Mouse (Mus musculus): ENCODE data around the gene Hexa.

DNA sequence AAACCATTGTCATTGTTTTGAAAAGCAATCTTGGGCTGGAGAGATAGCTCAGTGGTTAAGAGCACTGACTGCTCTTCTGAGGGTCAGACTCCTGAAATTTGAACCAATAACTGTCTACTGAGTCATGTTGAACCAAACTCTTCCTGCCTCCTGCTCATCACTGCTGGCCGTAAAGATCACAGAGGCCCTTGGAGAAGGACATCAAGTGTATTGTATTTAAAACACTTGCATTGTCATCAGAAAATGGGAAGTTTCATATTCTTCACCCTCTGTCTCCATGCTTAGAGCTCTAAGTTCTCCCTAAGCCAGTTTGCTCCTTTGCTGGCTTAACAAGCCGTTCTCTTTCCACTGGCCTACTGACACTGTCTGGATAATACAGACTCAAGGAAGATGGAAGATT is 11.1 kb upstream of the Hexa start:
- no peak for TF ChIP-seq CHD2 (IDR thresholded peaks at IDR 0.05; ENCODE audit: low read length)
- no peak for TF ChIP-seq GABPA (IDR thresholded peaks at IDR 0.05; ENCODE audit: low read depth, low read length)
- TF ChIP-seq CTCF (IDR thresholded peaks at IDR 0.05 in 2 of 3, conservative IDR thresholded peaks at IDR 0.05 in 1 of 3; ENCODE audit: control insufficient read depth in 1 of 3, insufficient read depth in 1 of 3, low read depth in 2 of 3, low read length in 3 of 3, poor library complexity in 1 of 3, severe bottlenecking in 1 of 3): no peak
- no peak for TF ChIP-seq CHD1 (IDR thresholded peaks at IDR 0.05; ENCODE audit: low read depth, low read length)
- no peak for TF ChIP-seq BHLHE40 (IDR thresholded peaks at IDR 0.05; ENCODE audit: borderline replicate concordance, low read depth, low read length)
- TF ChIP-seq USF1 (IDR thresholded peaks at IDR 0.05; ENCODE audit: low read depth, low read length): no peak
- TF ChIP-seq HCFC1 (IDR thresholded peaks at IDR 0.05; ENCODE audit: low read depth, low read length): no peak
